Mouse (Mus musculus): ENCODE data around the gene Golt1b.

GRCm38 (mm10) chr6:142365742-142366472 lies 21.1 kb upstream of the Golt1b start:
- TF ChIP-seq CTCF (IDR thresholded peaks at IDR 0.05; ENCODE audit: low read depth) (no peak), EP300 (optimal IDR thresholded peaks at IDR 0.05) (no peak)

Measured in stomach, postnatal 0 days (tissue).